In the genomic region with DNA sequence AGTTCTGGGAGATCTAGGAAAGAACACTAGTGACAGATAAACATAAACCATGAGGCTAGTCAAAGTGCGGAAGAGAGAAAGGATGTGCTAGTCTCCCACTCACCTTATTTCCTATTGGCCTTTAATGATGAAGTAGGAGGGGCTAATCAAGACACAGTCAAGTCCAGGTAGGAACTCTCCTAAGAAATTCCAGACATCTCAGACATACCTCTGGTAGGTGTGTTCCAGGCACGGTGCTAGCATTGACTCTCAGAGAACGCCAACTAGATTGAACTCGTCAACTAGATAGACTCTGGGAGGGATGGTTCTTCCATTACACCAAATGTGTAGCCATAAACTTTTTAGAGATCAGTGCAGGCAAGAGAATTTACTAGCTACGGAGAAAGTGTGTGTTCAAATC, we compare ENCODE assay signal across 20 mouse cellular contexts.
DNase-seq lines count a peak whose midpoint lies in the region; ATAC-seq lines count a peak whose summit lies in the region.
"Had no signal": no experiment of that assay in that cellular context is flagged by ENCODE, and none has a peak within 500 bp of the region (broad histone marks: within the 10 kb centered on the region; RNA-seq: fewer than 3 reads in every experiment).

No protein-coding gene starts in this region.

- DNase-seq in kidney, adult 9 months, result peak; percentile 14
- DNase-seq in kidney, postnatal 25 days, result no peak
- DNase-seq in ES-CJ7 (ENCODE audit: low read depth, low spot score) (peak; percentile 80), R1 (ENCODE audit: low read depth, low spot score) (peak; percentile 97)
- no peak for DNase-seq in thymus, postnatal 4 days
- no peak for DNase-seq in layer of hippocampus, postnatal 14 days (ENCODE audit: low spot score in 2 of 2)
- DNase-seq: adrenal gland, adult 2 months; adrenal gland, postnatal 10 days; adrenal gland, postnatal 25 days; cerebellum, adult 11 months; cerebellum, adult 18-20 months; cerebellum, adult 8-10 months; cerebellum, adult 9-11 months; cerebellum, postnatal 14 days; cerebellum, postnatal 36 days; embryo, embryonic 11 days; forebrain, postnatal 0 days had no signal

- no peak for ATAC-seq in CD4-positive, CD25-positive, alpha-beta regulatory T cell, adult 4 months
- ATAC-seq: forebrain, embryonic 13.5 days; forebrain, embryonic 15.5 days; forebrain, postnatal 0 days had no signal

Comparison
In these comparisons a context has a peak if more than half of its experiments do, and no peak if none do; other contexts are left out.
1. DNase-seq: peak in kidney, adult 9 months (single experiment), ES-CJ7 (single experiment) and R1 (single experiment); none in kidney, postnatal 25 days (0 of 2), thymus, postnatal 4 days (single experiment) and layer of hippocampus, postnatal 14 days (0 of 2).